Mouse (Mus musculus): ENCODE data around the gene Ugt1a2.

Gene Ugt1a2

GRCm38 (mm10) chr1:88256886-88257663, 56.7 kb downstream of the Ugt1a2 start:
- peak; percentile 49 for DNase-seq (ENCODE audit: low read depth, low spot score)

GRCm38 (mm10) chr1:88257681-88258080, 57.3 kb downstream of the Ugt1a2 start:
- no peak for DNase-seq (ENCODE audit: low read depth, low spot score)

GRCm38 (mm10) chr1:88258361-88258760, 58.0 kb downstream of the Ugt1a2 start:
- DNase-seq (ENCODE audit: low read depth, low spot score): no peak

- DNase-seq (ENCODE audit: low read depth, low spot score): peak; percentile 50
These were observed 58.7 kb downstream of the Ugt1a2 start for GRCm38 (mm10) chr1:88258881-88259642.

GRCm38 (mm10) chr1:88259643-88260024, 59.2 kb downstream of the Ugt1a2 start:
- no peak for DNase-seq (ENCODE audit: low read depth, low spot score)

- DNase-seq (ENCODE audit: low read depth, low spot score): peak; percentile 41
These were observed 59.7 kb downstream of the Ugt1a2 start for GRCm38 (mm10) chr1:88260114-88260513.

GRCm38 (mm10) chr1:88260604-88261377, 60.4 kb downstream of the Ugt1a2 start:
- no peak for DNase-seq (ENCODE audit: low read depth, low spot score)

GRCm38 (mm10) chr1:88261706-88262105, 61.3 kb downstream of the Ugt1a2 start:
- DNase-seq (ENCODE audit: low read depth, low spot score): no peak

- peak; percentile 99 for DNase-seq (ENCODE audit: low read depth, low spot score)
These were observed 61.9 kb downstream of the Ugt1a2 start for GRCm38 (mm10) chr1:88262255-88262654.

- DNase-seq (ENCODE audit: low read depth, low spot score): no peak
These were observed 62.6 kb downstream of the Ugt1a2 start for GRCm38 (mm10) chr1:88262961-88263360.

GRCm38 (mm10) chr1:88263778-88264177, 63.4 kb downstream of the Ugt1a2 start:
- DNase-seq (ENCODE audit: low read depth, low spot score): no peak

GRCm38 (mm10) chr1:88264237-88264868, 64.0 kb downstream of the Ugt1a2 start:
- DNase-seq (ENCODE audit: low read depth, low spot score): no peak

GRCm38 (mm10) chr1:88264869-88265240, 64.5 kb downstream of the Ugt1a2 start:
- DNase-seq (ENCODE audit: low read depth, low spot score): no peak

- DNase-seq (ENCODE audit: low read depth, low spot score): no peak
These were observed 65.7 kb downstream of the Ugt1a2 start for GRCm38 (mm10) chr1:88266123-88266522.

- no peak for DNase-seq (ENCODE audit: low read depth, low spot score)
These were observed 67.1 kb downstream of the Ugt1a2 start for GRCm38 (mm10) chr1:88267489-88267888.

GRCm38 (mm10) chr1:88268070-88268469, 67.7 kb downstream of the Ugt1a2 start:
- no peak for DNase-seq (ENCODE audit: low read depth, low spot score)

Data from 3T3-L1 (cell line).